Mouse (Mus musculus) heart, embryonic 10.5 days (tissue): ENCODE data around the gene Rab3il1. TPM values are rescaled to one million over a fixed set of nuclear protein-coding genes. Genes with fewer than 3 reads are reported as not detected.
"Not testable (repeated sequence)": the region's sequence is repeated elsewhere in the genome, so short reads cannot be mapped to it uniquely, and the experiment has no call there.

Source experiments
- DNase-seq: peaks from one replicate; pipeline ENCODE4 v3.0.0-alpha.2; 2017; ENCODE audit warnings: low spot score
- H3K27ac ChIP-seq: fragments of 300-500 bp; sonication (generic); 2 replicates; pipeline ENCODE4 v1.5.1; 2016; ENCODE audit warnings: mild to moderate bottlenecking
- H3K27me3 ChIP-seq: fragments of 300-500 bp; sonication (generic); 2 replicates; pipeline ENCODE4 v1.6.1; 2016; ENCODE audit warnings: mild to moderate bottlenecking; ENCODE audit not compliant: poor library complexity, insufficient read depth, severe bottlenecking
- H3K36me3 ChIP-seq: fragments of 300-500 bp; sonication (generic); 2 replicates; pipeline ENCODE4 v1.6.1; 2016; ENCODE audit warnings: mild to moderate bottlenecking, moderate library complexity
- H3K4me1 ChIP-seq: fragments of 300-500 bp; sonication (generic); 2 replicates; pipeline ENCODE4 v1.6.1; 2016; ENCODE audit warnings: mild to moderate bottlenecking
- H3K4me3 ChIP-seq: fragments of 300-500 bp; sonication (generic); 2 replicates; pipeline ENCODE4 v1.5.1; 2016; ENCODE audit warnings: mild to moderate bottlenecking, moderate library complexity
- H3K9me3 ChIP-seq: fragments of 300-500 bp; sonication (generic); 2 replicates; pipeline ENCODE4 v1.6.1; 2016; ENCODE audit warnings: mild to moderate bottlenecking, moderate library complexity
- WGBS: fragments of 180-500 bp; shearing (Covaris S2); methylation state at CpG from one replicate; pipeline ENCODE4 v1.1.7; 2016; 5-methylcytosine and 5-hydroxymethylcytosine counted together
- polyA plus RNA-seq: library from polyadenylated mRNA; unstranded; fragments of >200 nt; fragmentation: Nextera tagmentation; extraction: Ambion mirVana; gene quantifications from 2 replicates; pipeline ENCODE4 v1.2.1, GENCODE M21; 2016

Gene Rab3il1
- polyA plus RNA-seq, 1 experiment from 2014 or later: 57.6 TPM

DNA sequence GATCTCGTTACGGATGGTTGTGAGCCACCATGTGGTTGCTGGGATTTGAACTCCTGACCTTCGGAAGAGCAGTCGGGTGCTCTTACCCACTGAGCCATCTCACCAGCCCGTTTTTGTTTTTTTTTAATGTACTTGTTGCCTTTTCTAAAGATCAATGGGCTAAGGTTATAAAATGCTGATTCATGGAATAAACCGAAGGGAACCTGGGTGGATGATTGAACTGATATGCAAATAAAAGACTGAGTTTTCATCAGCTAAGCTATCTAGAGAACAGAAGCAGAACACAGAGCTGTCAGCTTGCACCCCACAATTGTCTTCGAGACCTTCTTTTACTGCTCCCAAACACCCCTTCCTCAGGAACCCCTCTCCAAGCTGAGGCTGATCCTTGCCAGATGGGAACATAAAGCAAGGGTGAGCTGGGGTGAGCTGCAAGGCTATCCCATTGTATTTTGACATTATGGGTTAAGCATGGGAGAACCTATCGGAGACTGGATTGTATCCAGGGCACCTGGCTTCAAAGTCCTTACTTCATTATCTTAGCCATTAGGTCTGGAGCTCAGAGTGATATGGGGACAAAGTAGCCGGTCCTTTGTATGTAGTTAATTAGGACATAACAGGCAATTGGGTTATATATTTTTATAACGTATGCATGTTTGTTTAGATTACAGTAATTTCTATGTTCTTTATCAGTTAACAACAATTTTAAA, 33.2 kb upstream of the Rab3il1 start:
- WGBS: 77% methylated on average over 10 of the region's 10 CpGs
- Histone ChIP-seq H3K4me1 (peaks cover 16% of the 10 kb centered on the region), H3K27me3 (no peaks in the 10 kb centered on the region), H3K4me3 (no peak overlapping the region), H3K9me3 (no peaks in the 10 kb centered on the region), H3K27ac (no peak overlapping the region), H3K36me3 (no peaks in the 10 kb centered on the region)
- no peak for DNase-seq

DNA sequence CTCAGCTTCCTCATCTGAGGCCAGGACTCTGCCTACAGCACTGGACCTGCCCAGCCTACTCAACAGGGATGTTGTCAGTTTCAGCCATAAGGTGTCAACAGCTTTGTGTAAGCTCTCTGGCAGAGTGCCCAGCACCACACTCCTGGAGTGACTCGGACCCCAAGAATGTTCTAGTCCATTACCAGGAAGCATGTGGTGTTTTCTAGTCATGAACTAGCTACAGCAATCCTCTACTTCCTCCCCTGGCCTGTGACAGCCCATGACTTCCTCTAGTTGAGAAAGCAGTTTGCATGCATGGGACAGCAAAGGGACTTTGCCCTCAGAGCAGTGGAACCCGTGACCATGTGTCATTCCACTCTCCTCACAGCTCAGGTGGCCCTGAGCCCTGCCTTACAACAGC, 26.6 kb upstream of the Rab3il1 start:
- H3K4me3 ChIP-seq, H3K36me3 ChIP-seq, H3K27me3 ChIP-seq, H3K27ac ChIP-seq, H3K9me3 ChIP-seq, DNase-seq: not testable (repeated sequence)
- H3K4me1 ChIP-seq: peaks cover 27% of the 10 kb centered on the region
- 63% methylated on average over 2 of the region's 2 CpGs for WGBS

DNA sequence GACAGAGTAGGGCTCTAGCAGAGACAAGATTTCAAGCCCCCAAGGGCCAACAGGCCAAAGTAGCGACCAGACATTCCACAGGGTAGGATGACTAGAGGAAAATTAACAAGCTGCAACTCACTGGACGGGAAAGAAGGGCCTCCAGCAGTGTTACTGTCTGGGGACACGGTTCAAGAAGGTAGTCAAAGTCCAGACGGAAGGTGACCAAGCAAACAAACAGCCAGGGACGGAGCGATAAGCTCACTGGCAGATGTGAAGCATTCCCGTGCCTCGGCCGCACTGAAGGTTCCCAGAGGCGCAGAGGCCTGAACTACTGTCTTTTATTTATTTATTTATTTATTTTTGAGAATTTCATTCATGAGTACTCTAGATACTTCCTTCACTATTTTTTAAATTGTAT, 24.4 kb upstream of the Rab3il1 start:
- Histone ChIP-seq H3K4me1 (peaks cover 33% of the 10 kb centered on the region), H3K27me3 (no peaks in the 10 kb centered on the region), H3K4me3 (no peak overlapping the region), H3K27ac (peak overlapping the region; percentile 36; the same call in 1 of the 2 replicates), H3K36me3 (no peaks in the 10 kb centered on the region), H3K9me3 (no peaks in the 10 kb centered on the region)
- 48% methylated on average over 10 of the region's 10 CpGs for WGBS
- peak; percentile 85 for DNase-seq

GRCm38 (mm10) chr19:9978431-9978951, 23.0 kb upstream of the Rab3il1 start:
- Histone ChIP-seq H3K4me3 (no peak overlapping the region), H3K27me3 (no peaks in the 10 kb centered on the region), H3K36me3 (no peaks in the 10 kb centered on the region), H3K27ac (peak overlapping the region; percentile 80), H3K9me3 (no peaks in the 10 kb centered on the region), H3K4me1 (peaks cover 38% of the 10 kb centered on the region)
- 38% methylated on average over 5 of the region's 5 CpGs for WGBS
- DNase-seq: peak; percentile 92

DNA sequence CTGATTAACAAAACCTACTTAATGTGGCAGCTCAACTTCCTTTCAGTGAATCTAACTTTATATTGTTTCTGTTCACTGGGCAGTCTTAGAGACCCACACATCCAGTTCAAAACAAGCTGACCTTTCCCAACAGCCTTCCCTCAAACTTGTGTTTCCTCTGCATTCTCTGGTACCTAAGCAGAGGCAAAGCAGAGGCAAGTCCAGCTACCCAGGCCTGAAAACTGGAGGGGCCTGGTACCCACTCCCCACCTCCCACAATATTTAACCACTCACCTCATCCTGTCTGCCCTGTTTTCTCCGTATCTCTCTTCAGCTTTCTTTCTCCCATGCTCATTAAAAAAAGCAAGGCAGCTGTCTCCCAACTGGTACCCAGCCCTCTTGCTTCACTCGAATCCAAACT, 22.3 kb upstream of the Rab3il1 start:
- H3K27ac ChIP-seq: peak overlapping the region; percentile 80; the same call in 1 of the 2 replicates
- WGBS: 84% methylated on average over 2 of the region's 2 CpGs
- no peaks in the 10 kb centered on the region for H3K27me3 ChIP-seq
- no peak overlapping the region for H3K4me3 ChIP-seq
- peaks cover 44% of the 10 kb centered on the region for H3K4me1 ChIP-seq
- peaks cover 4% of the 10 kb centered on the region for H3K36me3 ChIP-seq
- no peak for DNase-seq
- H3K9me3 ChIP-seq: no peaks in the 10 kb centered on the region

GRCm38 (mm10) chr19:9980258-9980657, 21.2 kb upstream of the Rab3il1 start, which contains the start of gene Fth1:
Gene Fth1 (plus strand): TSS chr19:9980598.
- H3K4me1 ChIP-seq: peaks cover 40% of the 10 kb centered on the region
- peak within 1 kb of the TSS; percentile 95 for H3K27ac ChIP-seq
- 0 out of 2 replicates have a peak within 1 kb of the TSS, but pooled peaks have one; percentile 81 for H3K4me3 ChIP-seq
- 81% methylated on average over 4 of the region's 4 CpGs for WGBS
- H3K9me3 ChIP-seq: no peaks in the 10 kb centered on the region
- no peak for DNase-seq
- H3K27me3 ChIP-seq: no peaks in the 10 kb centered on the region
- H3K36me3 ChIP-seq: peaks cover 15% of the 10 kb centered on the region

DNA sequence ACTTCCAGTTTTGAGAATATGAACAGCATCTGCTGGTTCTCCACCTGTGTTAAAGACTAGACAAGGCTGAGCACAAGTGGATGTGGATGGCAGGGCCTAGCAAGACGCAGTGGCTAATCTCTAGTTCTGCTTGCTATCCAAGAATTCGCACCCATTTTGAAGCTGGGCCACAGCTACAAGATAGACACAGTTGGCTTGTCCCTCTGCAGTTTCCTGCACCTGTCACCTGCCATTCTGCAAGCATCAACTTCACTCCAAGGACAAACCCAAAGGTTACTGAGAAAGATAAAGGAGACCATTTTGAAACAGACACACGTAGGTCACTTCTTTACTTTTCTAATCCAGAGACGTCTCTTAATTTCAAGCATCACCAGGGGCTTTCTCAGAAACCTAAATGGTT, 19.8 kb upstream of the Rab3il1 start:
- DNase-seq: no peak
- peak overlapping the region; percentile 81 for H3K4me3 ChIP-seq
- H3K36me3 ChIP-seq: peaks cover 23% of the 10 kb centered on the region
- 62% methylated on average over 4 of the region's 4 CpGs for WGBS
- H3K27ac ChIP-seq: peak overlapping the region; percentile 95
- no peaks in the 10 kb centered on the region for H3K9me3 ChIP-seq
- H3K27me3 ChIP-seq: no peaks in the 10 kb centered on the region
- peaks cover 31% of the 10 kb centered on the region for H3K4me1 ChIP-seq

DNA sequence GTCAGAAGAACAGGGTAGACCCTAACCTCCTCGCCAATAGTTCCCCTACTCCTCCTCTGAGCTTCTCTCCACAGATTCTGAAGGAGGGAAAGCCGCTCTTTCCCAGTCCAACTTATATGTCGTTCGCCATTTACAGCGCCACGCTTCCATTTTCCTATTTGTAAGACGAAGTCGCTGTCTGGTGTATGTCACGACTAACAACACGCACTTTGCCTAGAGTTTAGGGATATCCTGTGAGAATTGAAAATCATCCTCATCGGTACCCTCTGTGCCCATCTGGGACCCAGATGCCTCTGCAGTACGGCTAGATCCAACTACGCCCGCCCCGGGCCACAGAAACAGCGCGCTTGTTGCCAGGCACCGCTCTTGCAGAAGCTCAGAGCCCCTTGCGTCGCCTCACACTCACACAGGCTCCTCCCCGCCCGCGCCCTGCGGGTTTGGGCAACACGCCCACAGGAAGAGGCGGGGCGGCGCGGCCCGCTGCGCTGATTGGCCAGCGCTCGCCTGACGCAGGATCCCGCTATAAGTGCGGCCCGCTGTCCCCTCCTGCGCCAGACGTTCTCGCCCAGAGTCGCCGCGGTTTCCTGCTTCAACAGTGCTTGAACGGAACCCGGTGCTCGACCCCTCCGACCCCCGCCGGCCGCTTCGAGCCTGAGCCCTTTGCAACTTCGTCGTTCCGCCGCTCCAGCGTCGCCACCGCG, 19.2 kb upstream of the Rab3il1 start:
- Histone ChIP-seq H3K27ac (peak overlapping the region; percentile 95), H3K4me3 (peak overlapping the region; percentile 81), H3K9me3 (no peaks in the 10 kb centered on the region), H3K36me3 (peaks cover 23% of the 10 kb centered on the region), H3K27me3 (no peaks in the 10 kb centered on the region), H3K4me1 (peaks cover 32% of the 10 kb centered on the region)
- under 1% methylated on average over 59 of the region's 59 CpGs for WGBS
- peak; percentile 99 for DNase-seq

DNA sequence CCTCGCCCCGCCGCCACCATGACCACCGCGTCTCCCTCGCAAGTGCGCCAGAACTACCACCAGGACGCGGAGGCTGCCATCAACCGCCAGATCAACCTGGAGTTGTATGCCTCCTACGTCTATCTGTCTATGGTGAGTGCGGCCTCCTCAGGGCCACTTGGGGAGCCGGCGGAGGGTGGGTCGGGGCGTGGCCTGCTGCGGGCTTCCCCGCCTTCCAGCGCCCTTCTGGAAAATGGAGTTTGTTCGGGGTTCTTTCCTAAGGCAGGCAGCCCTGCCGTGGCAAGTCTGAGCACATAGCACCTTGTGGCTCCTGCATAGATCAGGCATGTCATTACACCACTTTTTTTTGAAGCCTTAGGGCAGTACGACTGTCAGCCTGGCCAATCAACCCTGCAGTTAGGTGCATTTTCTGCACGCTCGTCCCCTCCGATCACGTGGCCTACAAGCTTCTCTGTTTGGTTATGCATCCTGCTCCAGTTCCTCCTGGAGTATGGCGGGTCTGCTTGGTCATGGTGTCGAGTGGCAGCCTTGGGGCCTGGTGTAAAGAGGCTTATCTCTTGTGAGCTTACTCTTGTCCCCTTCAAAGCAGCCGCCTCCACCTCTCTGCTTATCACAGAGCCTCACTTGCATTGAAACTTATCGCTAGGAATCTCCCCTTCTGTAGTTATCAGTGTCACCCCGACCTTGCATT, 18.5 kb upstream of the Rab3il1 start:
- Histone ChIP-seq H3K27me3 (no peaks in the 10 kb centered on the region), H3K4me1 (peaks cover 36% of the 10 kb centered on the region), H3K36me3 (peaks cover 23% of the 10 kb centered on the region), H3K27ac (peak overlapping the region; percentile 95), H3K4me3 (peak overlapping the region; percentile 81), H3K9me3 (no peaks in the 10 kb centered on the region)
- DNase-seq: peak; percentile 93
- under 1% methylated on average over 31 of the region's 31 CpGs for WGBS

DNA sequence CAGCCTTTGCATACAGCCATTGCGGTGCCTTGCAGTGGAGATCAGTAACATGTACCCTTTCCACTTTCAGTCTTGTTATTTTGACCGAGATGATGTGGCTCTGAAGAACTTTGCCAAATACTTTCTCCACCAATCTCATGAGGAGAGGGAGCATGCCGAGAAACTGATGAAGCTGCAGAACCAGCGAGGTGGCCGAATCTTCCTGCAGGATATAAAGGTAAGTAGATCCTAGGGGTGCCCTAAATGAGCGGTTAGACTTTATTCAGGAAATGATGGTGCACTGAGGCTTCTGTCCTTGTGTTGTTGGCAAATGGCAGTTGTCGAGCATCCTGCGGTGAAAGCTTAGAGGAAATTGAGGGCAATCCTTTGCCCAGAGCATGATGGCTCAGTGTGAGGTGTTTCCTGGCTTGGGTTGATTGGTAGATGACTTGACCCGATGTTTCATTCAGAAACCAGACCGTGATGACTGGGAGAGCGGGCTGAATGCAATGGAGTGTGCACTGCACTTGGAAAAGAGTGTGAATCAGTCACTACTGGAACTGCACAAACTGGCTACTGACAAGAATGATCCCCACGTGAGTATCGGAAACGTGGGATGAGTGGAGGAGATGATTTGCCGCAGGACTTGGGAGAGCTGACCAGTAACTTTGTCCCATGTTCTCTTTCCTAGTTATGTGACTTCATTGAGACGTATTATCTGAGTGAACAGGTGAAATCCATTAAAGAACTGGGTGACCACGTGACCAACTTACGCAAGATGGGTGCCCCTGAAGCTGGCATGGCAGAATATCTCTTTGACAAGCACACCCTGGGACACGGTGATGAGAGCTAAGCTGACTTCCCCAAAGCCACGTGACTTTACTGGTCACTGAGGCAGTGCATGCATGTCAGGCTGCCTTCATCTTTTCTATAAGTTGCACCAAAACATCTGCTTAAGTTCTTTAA, 17.1 kb upstream of the Rab3il1 start:
- WGBS: 92% methylated on average over 20 of the region's 20 CpGs
- Histone ChIP-seq H3K36me3 (peaks cover 23% of the 10 kb centered on the region), H3K4me1 (peaks cover 29% of the 10 kb centered on the region), H3K27ac (peak overlapping the region; percentile 95; the same call in 1 of the 2 replicates), H3K9me3 (no peaks in the 10 kb centered on the region), H3K4me3 (peak overlapping the region; percentile 81), H3K27me3 (no peaks in the 10 kb centered on the region)
- DNase-seq: no peak

DNA sequence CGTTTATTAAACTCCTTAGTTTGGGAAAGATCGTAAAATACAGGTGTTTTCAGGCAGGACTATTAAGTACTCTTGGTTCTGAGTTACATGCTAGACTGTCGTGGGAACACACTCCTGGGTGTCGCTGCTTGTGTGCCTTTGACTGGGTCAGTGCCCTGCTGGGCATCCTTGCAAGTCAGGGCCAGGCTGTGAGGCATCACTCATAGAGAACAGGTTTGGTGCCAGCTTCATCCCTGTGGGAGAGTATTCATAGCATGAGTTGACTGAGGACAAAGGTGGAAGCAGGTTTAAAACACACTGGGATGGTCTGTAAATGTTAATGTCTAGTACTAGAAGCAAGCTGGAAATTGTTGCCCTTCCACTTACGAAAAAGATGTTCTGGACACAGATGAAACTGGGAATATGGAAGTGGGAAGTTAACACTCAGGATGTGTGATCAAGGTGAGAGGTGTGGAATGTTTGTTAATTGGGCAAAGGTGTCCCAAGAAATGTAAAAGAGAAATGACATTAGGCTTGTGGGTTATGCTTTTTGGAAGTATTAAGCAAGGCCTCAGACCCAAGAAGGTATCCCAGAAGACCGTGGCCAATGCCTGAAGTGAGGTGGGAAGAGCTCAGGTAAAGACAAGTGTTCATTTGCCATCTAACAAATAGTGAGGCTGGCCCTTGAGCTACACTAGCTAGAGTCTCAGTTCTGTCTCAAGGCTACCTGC, 16.1 kb upstream of the Rab3il1 start:
- no peaks in the 10 kb centered on the region for H3K27me3 ChIP-seq
- no peak for DNase-seq
- peaks cover 32% of the 10 kb centered on the region for H3K4me1 ChIP-seq
- WGBS: 93% methylated on average over 6 of the region's 6 CpGs
- no peak overlapping the region for H3K27ac ChIP-seq
- no peak overlapping the region for H3K4me3 ChIP-seq
- no peaks in the 10 kb centered on the region for H3K9me3 ChIP-seq
- peaks cover 23% of the 10 kb centered on the region for H3K36me3 ChIP-seq
